Mouse (Mus musculus): ENCODE measurements around the gene Esr1. TPM values are rescaled to one million over a fixed set of nuclear protein-coding genes. Genes with fewer than 3 reads are reported as not detected.

Esr1 gene
- polyA plus RNA-seq, 1 experiment from 2014 or later = 0.26 TPM

DNA sequence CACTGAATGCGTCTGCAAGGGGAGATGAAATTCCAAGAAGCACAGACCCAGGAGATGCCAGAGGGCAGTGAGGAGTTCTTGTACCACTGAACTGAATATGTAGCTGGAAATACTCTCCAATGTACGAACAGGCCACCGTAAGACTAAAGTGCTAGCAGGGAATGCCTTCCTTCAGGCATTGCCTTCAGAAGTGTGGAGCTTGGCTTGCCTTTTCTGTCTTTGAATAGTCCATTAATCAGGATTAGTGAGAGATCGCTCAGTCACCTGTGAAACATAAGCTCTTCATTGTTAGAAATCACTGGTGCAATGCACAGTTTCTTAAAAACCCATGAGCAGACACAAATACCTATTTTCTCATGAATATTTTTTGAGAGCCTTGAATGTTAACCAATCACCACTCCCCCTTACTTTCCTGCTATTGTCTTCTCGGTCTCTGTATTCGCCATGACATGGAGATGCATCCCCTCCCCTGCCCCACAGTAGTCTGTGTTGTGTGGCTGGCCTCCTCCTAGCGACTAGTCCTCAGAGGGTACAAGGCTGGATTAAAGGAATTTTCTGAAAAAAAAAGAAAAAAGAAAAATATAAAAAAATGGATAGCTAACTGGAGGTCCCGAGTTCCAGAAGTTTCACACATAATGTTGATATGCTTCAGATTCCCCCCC is 263.8 kb downstream of the Esr1 start:
- Histone ChIP-seq H3K27me3 (replicated peaks; ENCODE audit: insufficient read depth, low read length) (no peaks in the 10 kb centered on the region), H3K27ac (ENCODE audit: low read length) (no peak overlapping the region), H3K4me3 (ENCODE audit: low read depth, low read length) (no peak overlapping the region), H3K9me3 (ENCODE audit: low read length) (no peaks in the 10 kb centered on the region), H3K4me1 (ENCODE audit: insufficient read depth, low read depth, low read length) (no peaks in the 10 kb centered on the region), H3K36me3 (ENCODE audit: insufficient read depth, low read length) (no peaks in the 10 kb centered on the region), H3K9ac (replicated peaks; ENCODE audit: low read depth) (no peak overlapping the region), H3K4me2 (replicated peaks; ENCODE audit: low read depth, low read length) (no peak overlapping the region)
- no peak for ATAC-seq
- 84% methylated on average over 8 of the region's 8 CpGs for WGBS
- TF ChIP-seq EP300 (IDR thresholded peaks at IDR 0.05) (no peak), CTCF (IDR thresholded peaks at IDR 0.05) (no peak)
- DNase-seq (ENCODE audit: low spot score) = no peak

DNA sequence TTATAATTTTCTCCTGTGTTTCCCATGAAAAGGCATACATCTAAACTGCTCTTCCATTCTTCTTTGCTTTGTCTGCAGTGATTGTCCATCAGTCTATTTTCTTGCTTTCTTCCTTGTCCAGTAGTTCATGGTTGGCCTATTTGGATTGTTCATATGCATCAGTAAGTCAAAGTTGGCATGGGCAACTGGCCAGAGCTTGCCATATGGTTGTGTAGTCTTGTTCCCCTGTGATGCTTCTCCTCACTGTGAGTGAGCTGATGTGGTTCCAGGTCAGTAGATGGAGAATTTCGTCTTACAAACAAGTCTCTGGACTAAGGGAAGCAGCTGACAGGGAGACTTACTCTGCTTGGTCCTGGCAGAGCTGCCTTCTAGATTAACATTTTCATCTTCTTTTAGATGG is 270.0 kb downstream of the Esr1 start:
- no peaks in the 10 kb centered on the region for H3K4me1 ChIP-seq (ENCODE audit: insufficient read depth, low read depth, low read length)
- TF ChIP-seq EP300 (IDR thresholded peaks at IDR 0.05) (no peak), CTCF (IDR thresholded peaks at IDR 0.05) (no peak)
- no peak overlapping the region for H3K4me2 ChIP-seq (replicated peaks; ENCODE audit: low read depth, low read length)
- H3K36me3 ChIP-seq (ENCODE audit: insufficient read depth, low read length) = no peaks in the 10 kb centered on the region
- H3K9ac ChIP-seq (replicated peaks; ENCODE audit: low read depth) = no peak overlapping the region
- WGBS = 58% methylated on average over 1 of the region's 1 CpGs
- H3K27me3 ChIP-seq (replicated peaks; ENCODE audit: insufficient read depth, low read length) = no peaks in the 10 kb centered on the region
- H3K9me3 ChIP-seq (ENCODE audit: low read length) = no peaks in the 10 kb centered on the region
- H3K27ac ChIP-seq (ENCODE audit: low read length) = no peak overlapping the region
- no peak overlapping the region for H3K4me3 ChIP-seq (ENCODE audit: low read depth, low read length)
- no peak for DNase-seq (ENCODE audit: low spot score)
- no peak for ATAC-seq

DNA sequence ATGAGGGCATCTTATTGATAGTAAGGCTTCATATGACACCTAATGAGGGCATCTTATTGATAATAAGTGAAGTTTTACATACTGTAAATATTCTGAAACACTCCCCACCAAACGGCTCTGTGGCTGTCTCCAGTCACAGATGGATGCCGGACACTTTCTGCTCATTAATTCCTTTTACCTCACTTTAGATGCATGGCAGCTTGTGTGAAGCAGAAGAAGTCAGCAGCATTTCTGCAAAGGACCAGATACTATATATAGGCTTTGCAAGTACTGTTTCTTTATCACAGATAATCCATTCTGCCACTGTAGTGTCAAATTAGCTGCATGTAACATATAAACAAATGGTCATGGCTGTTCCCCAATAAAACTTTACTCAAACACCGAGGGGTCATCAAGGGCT is 274.1 kb downstream of the Esr1 start:
- 47% methylated on average over 3 of the region's 3 CpGs for WGBS
- no peak for ATAC-seq
- H3K27me3 ChIP-seq (replicated peaks; ENCODE audit: insufficient read depth, low read length) = no peaks in the 10 kb centered on the region

DNA sequence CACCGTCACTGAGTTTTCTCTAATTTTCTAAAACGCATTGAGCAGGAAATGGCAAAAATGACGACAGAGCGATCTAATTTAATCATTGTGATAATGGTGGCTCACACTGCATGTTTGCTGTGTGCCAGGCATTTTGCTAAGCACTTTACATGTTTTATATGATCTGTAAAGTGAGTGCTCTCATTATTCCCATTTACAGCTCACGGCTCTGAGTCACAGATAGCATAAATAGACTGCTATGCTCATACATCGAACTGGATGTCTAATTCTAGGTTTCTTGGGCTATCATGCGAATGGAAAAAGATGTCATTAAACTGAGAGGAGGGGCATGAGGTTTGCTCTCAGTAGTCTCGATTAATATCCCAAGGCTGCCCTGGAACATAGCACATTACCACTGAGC is 274.6 kb downstream of the Esr1 start:
- no peaks in the 10 kb centered on the region for H3K27me3 ChIP-seq (replicated peaks; ENCODE audit: insufficient read depth, low read length)
- ATAC-seq = no peak
- DNase-seq (ENCODE audit: low spot score) = no peak
- no peak overlapping the region for H3K9ac ChIP-seq (replicated peaks; ENCODE audit: low read depth)
- H3K4me3 ChIP-seq (ENCODE audit: low read depth, low read length) = no peak overlapping the region
- no peak overlapping the region for H3K27ac ChIP-seq (ENCODE audit: low read length)
- no peak overlapping the region for H3K4me2 ChIP-seq (replicated peaks; ENCODE audit: low read depth, low read length)
- no peaks in the 10 kb centered on the region for H3K9me3 ChIP-seq (ENCODE audit: low read length)
- no peaks in the 10 kb centered on the region for H3K36me3 ChIP-seq (ENCODE audit: insufficient read depth, low read length)
- TF ChIP-seq EP300 (IDR thresholded peaks at IDR 0.05) = no peak
- no peak for TF ChIP-seq CTCF (IDR thresholded peaks at IDR 0.05)
- H3K4me1 ChIP-seq (ENCODE audit: insufficient read depth, low read depth, low read length) = no peaks in the 10 kb centered on the region
- 61% methylated on average over 8 of the region's 8 CpGs for WGBS

More for the DNA sequence above, 274.1 kb downstream of the Esr1 start:
- no peaks in the 10 kb centered on the region for H3K9me3 ChIP-seq (ENCODE audit: low read length)
- H3K27ac ChIP-seq (ENCODE audit: low read length) = no peak overlapping the region
- H3K4me2 ChIP-seq (replicated peaks; ENCODE audit: low read depth, low read length) = no peak overlapping the region
- no peak for DNase-seq (ENCODE audit: low spot score)
- H3K4me1 ChIP-seq (ENCODE audit: insufficient read depth, low read depth, low read length) = no peaks in the 10 kb centered on the region
- TF ChIP-seq EP300 (IDR thresholded peaks at IDR 0.05) (no peak), CTCF (IDR thresholded peaks at IDR 0.05) (no peak)
- no peaks in the 10 kb centered on the region for H3K36me3 ChIP-seq (ENCODE audit: insufficient read depth, low read length)
- H3K9ac ChIP-seq (replicated peaks; ENCODE audit: low read depth) = no peak overlapping the region
- H3K4me3 ChIP-seq (ENCODE audit: low read depth, low read length) = no peak overlapping the region

DNA sequence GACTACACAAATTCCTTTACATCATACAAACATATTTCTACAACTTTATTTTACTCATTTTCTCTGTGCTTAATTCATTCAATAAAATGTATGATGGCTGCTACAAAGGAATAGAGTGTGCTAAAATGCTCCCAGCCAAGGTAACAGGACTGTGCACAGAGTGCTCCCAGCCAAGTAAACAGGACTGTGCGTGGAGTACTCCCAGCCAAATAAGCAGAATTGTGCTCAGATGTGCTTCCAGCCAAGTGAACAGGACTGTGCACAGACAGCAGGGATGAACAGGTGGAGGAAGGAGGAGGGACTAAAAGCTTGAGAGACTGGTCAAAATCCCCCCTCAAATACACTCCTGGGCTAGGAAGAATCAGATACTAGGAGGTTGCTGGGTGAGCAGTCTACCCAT is 282.1 kb downstream of the Esr1 start:
- DNase-seq (ENCODE audit: low spot score) (no peak), ATAC-seq (no peak)
- Histone ChIP-seq H3K4me1 (ENCODE audit: insufficient read depth, low read depth, low read length) (no peaks in the 10 kb centered on the region), H3K27me3 (replicated peaks; ENCODE audit: insufficient read depth, low read length) (no peaks in the 10 kb centered on the region), H3K4me2 (replicated peaks; ENCODE audit: low read depth, low read length) (no peak overlapping the region), H3K36me3 (ENCODE audit: insufficient read depth, low read length) (no peaks in the 10 kb centered on the region), H3K27ac (ENCODE audit: low read length) (no peak overlapping the region), H3K9ac (replicated peaks; ENCODE audit: low read depth) (no peak overlapping the region), H3K4me3 (ENCODE audit: low read depth, low read length) (no peak overlapping the region), H3K9me3 (ENCODE audit: low read length) (no peaks in the 10 kb centered on the region)
- no peak for TF ChIP-seq EP300 (IDR thresholded peaks at IDR 0.05)
- no peak for TF ChIP-seq CTCF (IDR thresholded peaks at IDR 0.05)
- WGBS = 48% methylated on average over 1 of the region's 1 CpGs

DNA sequence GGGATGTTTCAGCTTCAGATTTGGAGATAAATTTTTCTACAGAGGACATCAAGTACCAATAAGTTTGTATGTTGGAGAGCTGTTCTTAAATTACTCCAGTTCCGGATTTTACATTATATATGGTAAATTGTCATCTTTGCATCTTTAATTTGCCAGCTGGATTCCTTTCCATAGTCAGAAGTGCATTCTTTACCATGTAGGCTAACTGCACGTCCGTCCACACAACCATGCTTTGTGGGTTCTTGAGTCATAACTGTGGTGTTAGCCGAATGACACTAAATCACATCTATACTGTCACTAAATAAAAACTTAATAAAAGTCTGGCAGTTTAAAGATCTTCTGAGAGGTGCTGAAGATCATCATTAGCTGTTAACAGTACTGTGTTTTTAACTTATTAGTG is 286.4 kb downstream of the Esr1 start:
- H3K9ac ChIP-seq (replicated peaks; ENCODE audit: low read depth) = no peak overlapping the region
- DNase-seq (ENCODE audit: low spot score) = no peak
- H3K4me3 ChIP-seq (ENCODE audit: low read depth, low read length) = no peak overlapping the region
- no peaks in the 10 kb centered on the region for H3K9me3 ChIP-seq (ENCODE audit: low read length)
- no peak overlapping the region for H3K4me2 ChIP-seq (replicated peaks; ENCODE audit: low read depth, low read length)
- H3K27me3 ChIP-seq (replicated peaks; ENCODE audit: insufficient read depth, low read length) = no peaks in the 10 kb centered on the region
- TF ChIP-seq EP300 (IDR thresholded peaks at IDR 0.05) = no peak
- TF ChIP-seq CTCF (IDR thresholded peaks at IDR 0.05) = no peak
- no peaks in the 10 kb centered on the region for H3K4me1 ChIP-seq (ENCODE audit: insufficient read depth, low read depth, low read length)
- ATAC-seq = no peak
- WGBS = 63% methylated on average over 4 of the region's 4 CpGs
- H3K27ac ChIP-seq (ENCODE audit: low read length) = no peak overlapping the region
- no peaks in the 10 kb centered on the region for H3K36me3 ChIP-seq (ENCODE audit: insufficient read depth, low read length)

- TF ChIP-seq CTCF (IDR thresholded peaks at IDR 0.05) (no peak), EP300 (IDR thresholded peaks at IDR 0.05) (no peak)
- WGBS = 60% methylated on average over 7 of the region's 7 CpGs
- Histone ChIP-seq H3K9ac (replicated peaks; ENCODE audit: low read depth) (no peak overlapping the region), H3K36me3 (ENCODE audit: insufficient read depth, low read length) (no peaks in the 10 kb centered on the region), H3K4me3 (ENCODE audit: low read depth, low read length) (no peak overlapping the region), H3K4me2 (replicated peaks; ENCODE audit: low read depth, low read length) (no peak overlapping the region), H3K9me3 (ENCODE audit: low read length) (no peaks in the 10 kb centered on the region), H3K27me3 (replicated peaks; ENCODE audit: insufficient read depth, low read length) (no peaks in the 10 kb centered on the region), H3K27ac (ENCODE audit: low read length) (no peak overlapping the region), H3K4me1 (ENCODE audit: insufficient read depth, low read depth, low read length) (no peaks in the 10 kb centered on the region)
- ATAC-seq = no peak
- DNase-seq (ENCODE audit: low spot score) = no peak
Observed at GRCm38 (mm10) chr10:4900324-4900723, 288.9 kb downstream of the Esr1 start.

Data from lung, postnatal 0 days (tissue).